Mouse (Mus musculus): Measurements from ENCODE around the gene Gm17324.

Gm17324 gene

GRCm38 (mm10) chr9:78465725-78466124 lies 17.1 kb upstream of the Gm17324 start:
- DNase-seq (ENCODE audit: low read depth, low spot score) = no peak

- no peak for DNase-seq (ENCODE audit: low read depth, low spot score)
Observed at GRCm38 (mm10) chr9:78463337-78463736, 14.8 kb upstream of the Gm17324 start.

- DNase-seq (ENCODE audit: low read depth, low spot score) = no peak
Observed at GRCm38 (mm10) chr9:78457026-78457425, 8.4 kb upstream of the Gm17324 start.

DNA sequence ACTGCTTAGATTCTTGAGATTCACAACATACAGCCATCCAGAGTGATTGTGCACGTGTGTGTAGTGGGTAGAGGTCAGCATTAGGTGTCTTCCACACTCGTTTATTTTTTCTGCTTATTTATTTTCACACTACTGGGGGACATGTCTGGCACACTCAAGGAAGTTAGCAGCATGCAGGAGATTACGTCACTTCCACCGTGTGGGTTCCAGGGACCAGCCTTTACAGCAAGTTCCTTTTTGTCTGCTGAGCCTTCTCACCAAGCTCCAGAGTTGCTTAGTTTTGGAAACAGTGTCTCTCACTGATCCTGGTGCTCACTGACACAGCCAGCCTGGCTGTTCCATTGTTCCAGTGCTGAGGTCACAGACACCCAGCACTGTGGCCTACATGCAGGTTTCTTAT lies 2.8 kb upstream of the Gm17324 start:
- DNase-seq (ENCODE audit: low read depth, low spot score) = no peak

DNA sequence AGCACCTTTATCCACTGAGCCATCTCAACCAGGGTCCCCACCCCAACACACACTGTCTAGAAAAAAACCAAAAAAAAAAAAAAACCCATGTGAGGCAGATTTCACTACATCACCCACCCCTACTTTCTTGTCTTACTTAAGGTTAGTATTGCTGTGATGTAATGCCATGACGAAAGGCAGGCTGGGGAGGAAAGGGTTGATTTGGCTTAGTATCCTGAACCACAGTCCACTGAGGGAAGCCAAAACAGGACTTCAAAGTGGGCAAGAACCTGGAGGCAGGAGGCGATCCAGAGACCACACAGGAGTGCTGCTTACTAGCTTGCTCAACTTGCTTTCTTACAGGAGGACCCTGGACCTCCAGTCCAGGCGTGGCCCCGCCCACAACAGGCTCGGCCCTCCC lies 1.8 kb upstream of the Gm17324 start:
- no peak for DNase-seq (ENCODE audit: low read depth, low spot score)

- DNase-seq (ENCODE audit: low read depth, low spot score) = no peak
Observed at GRCm38 (mm10) chr9:78447606-78447972, 997 bp downstream of the Gm17324 start.

- DNase-seq (ENCODE audit: low read depth, low spot score) = peak; percentile 68
Observed at GRCm38 (mm10) chr9:78442579-78443392, 5.8 kb downstream of the Gm17324 start, which contains the start of gene Cgas. Gene Cgas (minus strand): TSS chr9:78443237.

DNA sequence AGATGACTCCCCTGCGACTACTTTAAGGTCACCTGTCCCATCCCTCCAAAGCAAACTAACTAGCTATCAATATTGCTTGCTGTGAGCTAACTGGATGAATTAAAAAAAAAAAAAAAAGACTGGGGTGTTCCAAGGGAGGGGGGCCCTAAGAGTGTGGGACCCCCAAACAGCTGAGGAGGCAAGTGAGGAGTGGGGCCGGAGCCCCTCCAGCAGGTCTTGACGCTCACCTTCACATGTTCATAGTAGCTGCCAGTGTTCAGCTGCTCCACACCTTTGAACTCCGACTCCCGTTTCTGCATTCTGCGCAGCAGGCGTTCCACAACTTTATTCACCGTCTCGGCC lies 6.4 kb downstream of the Gm17324 start:
- DNase-seq (ENCODE audit: low read depth, low spot score) = peak; percentile 13

- peak; percentile 14 for DNase-seq (ENCODE audit: low read depth, low spot score)
Observed at GRCm38 (mm10) chr9:78439426-78439825, 9.2 kb downstream of the Gm17324 start.

- DNase-seq (ENCODE audit: low read depth, low spot score) = peak; percentile 18
Observed at GRCm38 (mm10) chr9:78432471-78432870, 16.1 kb downstream of the Gm17324 start.

- no peak for DNase-seq (ENCODE audit: low read depth, low spot score)
Observed at GRCm38 (mm10) chr9:78430486-78430885, 18.1 kb downstream of the Gm17324 start.

DNA sequence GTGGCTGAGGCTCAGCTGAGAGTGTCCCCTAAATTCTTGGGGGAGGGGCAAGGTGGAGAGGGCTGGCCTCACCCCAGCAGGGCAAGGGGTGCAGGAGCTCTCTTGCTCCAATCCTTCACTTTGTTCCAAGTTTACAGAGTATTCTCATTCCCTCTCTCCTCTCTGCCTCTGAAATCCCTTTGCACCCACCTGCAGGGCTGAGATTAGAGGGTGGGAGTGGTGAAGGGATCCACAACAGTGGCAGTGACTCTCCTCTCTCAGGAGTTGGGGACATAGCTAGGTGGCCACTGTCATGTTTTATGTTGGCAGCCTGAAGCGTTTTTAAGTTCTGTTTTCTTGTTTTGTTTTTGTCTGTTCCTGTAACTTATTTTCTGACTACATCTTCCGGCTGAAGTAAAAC lies 19.0 kb downstream of the Gm17324 start:
- no peak for DNase-seq (ENCODE audit: low read depth, low spot score)

GRCm38 (mm10) chr9:78428870-78429432 lies 19.6 kb downstream of the Gm17324 start:
- DNase-seq (ENCODE audit: low read depth, low spot score) = no peak

- DNase-seq (ENCODE audit: low read depth, low spot score) = no peak
Observed at GRCm38 (mm10) chr9:78428185-78428584, 20.4 kb downstream of the Gm17324 start.

DNA sequence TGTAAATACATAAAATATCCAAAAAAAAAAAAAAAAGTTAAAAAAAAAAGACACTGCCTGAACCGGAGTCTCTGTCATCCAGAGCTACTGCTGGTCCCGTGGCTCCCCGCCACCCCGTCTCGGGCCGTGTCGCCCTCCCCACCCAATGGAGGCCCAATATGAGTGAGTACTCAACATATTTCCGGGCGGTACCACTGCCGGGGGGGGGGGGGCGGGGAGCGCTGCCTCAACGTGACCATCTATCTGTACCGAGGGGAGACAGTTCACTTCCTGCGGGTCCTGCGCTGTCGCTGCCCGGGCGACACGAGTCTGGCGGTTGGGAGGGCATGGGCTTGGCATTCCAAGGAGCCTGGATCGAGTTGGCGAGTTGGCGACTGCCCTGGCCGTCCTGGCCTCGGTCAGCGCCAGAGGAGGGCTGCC lies 21.2 kb downstream of the Gm17324 start:
- DNase-seq (ENCODE audit: low read depth, low spot score) = no peak

- no peak for DNase-seq (ENCODE audit: low read depth, low spot score)
Observed at GRCm38 (mm10) chr9:78401596-78401995, 47.0 kb downstream of the Gm17324 start.

- DNase-seq (ENCODE audit: low read depth, low spot score) = no peak
Observed at GRCm38 (mm10) chr9:78400570-78400969, 48.0 kb downstream of the Gm17324 start.

All from 3T3-L1 (cell line).